Mouse (Mus musculus) urinary bladder, adult 18-20 months (tissue): ENCODE results near the gene Rspo1.

ENCODE experiments used
- DNase-seq, 2 experiments: peaks; one replicate each; pipeline ENCODE4 v3.0.0; 2022; ENCODE audit warnings: low spot score in 2 of 2, mixed read lengths in 2 of 2

Gene Rspo1

DNA sequence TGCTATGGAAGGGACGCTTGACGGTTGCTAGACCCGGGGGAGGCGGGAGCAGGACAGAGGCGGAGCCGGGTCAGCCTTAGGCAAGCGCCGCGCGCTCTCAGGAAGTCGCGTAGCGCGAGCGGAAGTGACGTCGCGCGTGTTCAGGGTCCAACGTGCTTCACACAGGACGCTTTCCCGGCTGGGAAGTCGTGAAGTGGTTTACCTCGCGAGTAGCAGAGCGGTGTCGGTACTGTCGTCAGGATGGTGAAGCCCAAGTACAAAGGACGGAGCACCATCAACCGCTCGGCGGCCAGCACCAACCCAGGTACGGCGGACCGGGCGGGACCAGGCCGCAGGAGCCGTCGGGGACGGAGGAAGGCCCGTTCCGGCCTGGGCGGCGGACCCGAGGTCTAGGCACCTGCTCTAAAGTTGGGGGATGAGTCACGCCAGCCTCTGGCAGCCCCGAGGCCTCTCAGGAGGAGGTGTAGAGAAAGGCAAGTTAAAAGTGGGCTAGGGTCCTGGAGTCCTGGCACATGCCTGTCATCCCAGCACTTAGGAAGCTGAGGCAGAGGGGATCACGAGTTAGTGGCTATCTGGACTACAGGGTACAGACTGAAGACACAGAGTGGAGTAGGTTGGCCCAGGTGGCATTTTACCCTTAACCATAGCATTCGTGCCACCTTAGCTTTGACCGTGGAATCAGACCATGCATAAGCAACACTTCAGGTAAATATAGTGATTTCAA, 43.8 kb downstream of the Rspo1 start:
- peak; percentile 87 to 88 for DNase-seq

DNA sequence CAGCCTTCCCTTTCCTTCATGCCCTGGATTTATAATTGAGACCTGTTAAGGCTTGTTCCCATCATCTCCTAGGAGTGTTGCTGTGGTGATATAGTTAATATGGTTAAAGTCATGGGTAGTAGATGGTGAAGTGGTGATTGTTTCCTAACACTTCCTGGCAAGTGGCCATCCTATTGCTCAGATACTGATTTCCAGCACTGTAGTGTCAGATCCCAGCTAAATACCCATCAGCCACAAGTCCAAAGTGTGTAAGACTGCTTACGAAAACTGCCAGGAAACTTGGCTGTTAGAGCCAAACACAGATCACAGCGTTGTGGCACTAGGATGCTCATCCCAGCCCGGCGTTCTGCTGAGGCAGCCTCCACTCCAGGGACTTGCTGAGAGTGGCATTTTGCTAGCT, 48.1 kb downstream of the Rspo1 start:
- no peak for DNase-seq

DNA sequence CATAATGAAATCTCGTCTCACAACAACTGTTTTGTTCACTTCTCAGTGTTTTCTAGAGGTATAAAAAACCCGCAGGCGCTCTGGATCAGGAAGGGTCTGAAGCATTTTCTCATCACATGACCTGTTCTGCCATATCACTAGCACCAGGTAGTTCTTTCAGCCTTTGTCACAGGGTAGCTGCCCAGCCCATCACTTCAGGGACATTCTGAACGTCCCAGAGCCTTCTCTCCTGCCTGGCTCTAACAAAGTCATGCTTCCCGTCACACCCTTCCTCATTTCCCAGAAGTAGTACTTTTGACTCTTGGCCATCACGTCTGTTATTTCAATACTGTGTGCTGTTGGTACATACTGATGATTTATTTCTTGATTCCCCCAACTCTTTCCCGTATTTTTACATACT, 58.2 kb downstream of the Rspo1 start:
- DNase-seq, result no peak

DNA sequence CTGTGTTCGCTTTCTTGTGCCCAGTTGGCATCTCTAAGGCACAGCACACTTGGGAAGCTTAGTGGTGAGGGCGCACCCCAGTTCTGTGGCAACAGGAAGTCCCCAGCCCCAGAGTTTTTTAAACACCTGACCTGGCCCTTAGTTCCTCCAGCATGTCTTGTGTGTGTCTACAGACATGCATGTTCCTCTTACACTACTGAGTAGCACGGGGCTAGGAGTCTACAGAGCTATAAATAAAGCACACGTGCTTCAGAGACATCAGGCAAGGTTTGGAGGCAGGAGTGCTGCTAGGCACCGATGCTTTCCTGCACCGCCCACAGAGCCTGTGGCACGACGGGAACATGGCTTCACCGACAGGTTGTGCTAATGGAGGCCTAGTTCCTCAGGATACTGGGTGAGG, 69.2 kb downstream of the Rspo1 start:
- DNase-seq, result no peak

DNA sequence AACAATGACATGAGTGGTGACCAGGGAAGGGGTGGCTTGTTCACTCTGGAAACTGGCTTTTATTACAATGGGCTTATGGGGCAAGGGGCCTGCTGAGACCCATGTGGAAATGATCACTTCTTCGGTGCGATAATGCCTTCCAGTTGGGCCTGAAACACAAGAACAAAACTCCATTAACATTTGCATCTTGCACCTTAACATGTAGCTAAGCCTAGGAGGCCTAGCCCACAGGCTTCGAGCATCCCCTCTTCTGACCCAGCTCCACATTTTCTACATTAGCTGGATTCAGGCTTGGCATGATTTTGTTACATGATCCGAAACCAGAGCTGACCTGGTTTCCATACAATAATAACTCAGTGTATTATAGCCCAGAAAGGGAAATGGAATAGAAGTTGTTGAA, 70.2 kb downstream of the Rspo1 start:
- DNase-seq, result no peak

DNA sequence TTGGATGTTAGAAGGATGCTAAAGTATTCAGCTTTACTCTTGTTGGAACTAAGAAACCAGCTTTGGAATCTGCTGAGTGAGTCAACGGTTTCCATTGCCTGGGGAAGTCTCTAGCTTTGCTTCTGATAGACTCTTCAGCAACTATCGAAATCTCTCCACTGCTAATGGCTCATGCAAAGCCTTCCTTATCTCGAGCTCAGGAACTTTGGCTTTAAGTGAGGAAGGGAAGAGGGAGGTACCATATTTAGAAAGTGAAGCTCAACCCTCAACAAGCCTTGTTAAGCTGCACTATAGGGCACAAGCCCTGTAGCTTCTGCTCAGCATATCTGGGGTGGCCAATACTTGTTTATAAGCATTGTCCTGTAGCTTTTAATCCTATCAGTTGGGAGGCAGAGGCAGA, 71.0 kb downstream of the Rspo1 start:
- DNase-seq, result no peak

DNA sequence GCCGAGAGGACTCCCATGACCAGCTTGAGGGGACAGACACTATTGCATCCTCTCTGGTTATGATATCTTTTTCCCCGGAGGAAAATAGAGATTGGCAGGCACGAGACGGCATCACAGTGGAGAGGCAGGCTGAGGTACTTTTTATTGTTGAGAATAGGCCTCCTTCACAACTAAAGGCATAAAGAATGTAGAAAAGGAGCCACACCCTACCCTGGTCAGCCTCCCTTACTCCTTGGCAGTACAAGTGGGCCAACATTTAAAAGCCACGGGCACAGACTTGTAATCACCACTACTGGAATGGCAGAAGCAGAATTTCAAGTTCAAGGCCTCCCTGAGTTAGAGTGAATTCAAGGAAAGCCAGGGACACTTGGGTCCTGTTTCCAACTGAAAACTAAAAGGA, 71.8 kb downstream of the Rspo1 start:
- no peak for DNase-seq
